Comparison of ENCODE assay signal across 1 mouse cellular context in genomic region chr7:27328648-27329047, GRCm38 (mm10).
TF ChIP-seq lines count a peak whose summit lies in the region.

No protein-coding gene starts in this region.

TF ChIP-seq in MEL, 35 proteins besides CTCF, POLR2A, EP300 and RAD21 (continued from another document):
- TF ChIP-seq NELFE (IDR thresholded peaks at IDR 0.05; ENCODE audit: low read depth, low read length) (no peak), MAX (IDR thresholded peaks at IDR 0.05; ENCODE audit: low read length) (no peak), TCF12 (IDR thresholded peaks at IDR 0.05; ENCODE audit: low read depth, low read length) (no peak), ZC3H11A (IDR thresholded peaks at IDR 0.05; ENCODE audit: low read depth, low read length) (no peak), ZKSCAN1 (IDR thresholded peaks at IDR 0.05; ENCODE audit: low read depth, low read length) (no peak), ZNF384 (IDR thresholded peaks at IDR 0.05; ENCODE audit: low read depth, low read length) (no peak), TBP (IDR thresholded peaks at IDR 0.05; ENCODE audit: low read depth, low read length) (no peak)
TF ChIP-seq in MEL: peak in this region for 0.
